Mouse (Mus musculus) hindlimb bud, embryonic 11.5 days (tissue): ENCODE data around the gene St6galnac5.
A peak's percentile ranks its signal among the peaks of the same experiment; 100 is the strongest.

Source experiments
- DNase-seq: peaks from one replicate; pipeline ENCODE4 v3.0.0-alpha.2; 2012; ENCODE audit warnings: low read depth, low spot score; ENCODE audit errors: extremely low spot score

The St6galnac5 gene

GRCm38 (mm10) chr3:152981988-152982387 is at the start of gene St6galnac5:
TSS of gene St6galnac5 (minus strand) at chr3:152982246.
- no peak for DNase-seq

DNA sequence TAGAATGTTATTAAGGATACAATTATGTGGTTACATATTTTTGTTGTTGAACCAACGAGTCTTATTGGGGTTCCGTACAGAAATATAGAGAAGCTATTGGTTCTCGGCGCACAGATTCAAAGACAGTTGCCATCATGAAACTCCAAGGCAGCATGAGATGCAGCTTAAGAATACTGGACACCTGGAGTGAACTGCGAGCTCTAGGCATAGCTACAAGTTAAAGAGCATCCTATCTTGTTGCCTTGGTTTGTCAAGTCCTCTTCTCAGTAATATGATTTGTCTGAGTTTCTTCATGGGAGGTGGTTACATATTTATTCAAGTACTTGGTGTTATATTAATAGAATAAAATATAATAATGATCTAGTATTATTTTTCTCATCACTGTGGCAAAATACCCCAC is 48.7 kb upstream of the St6galnac5 start:
- no peak for DNase-seq

- DNase-seq, result no peak
These were observed 42.0 kb upstream of the St6galnac5 start for GRCm38 (mm10) chr3:153024016-153024415.

GRCm38 (mm10) chr3:153018051-153018450 is 36.0 kb upstream of the St6galnac5 start:
- DNase-seq, result no peak

GRCm38 (mm10) chr3:153016355-153016754 is 34.3 kb upstream of the St6galnac5 start:
- DNase-seq, result no peak

GRCm38 (mm10) chr3:153006893-153007292 is 24.8 kb upstream of the St6galnac5 start:
- no peak for DNase-seq

DNA sequence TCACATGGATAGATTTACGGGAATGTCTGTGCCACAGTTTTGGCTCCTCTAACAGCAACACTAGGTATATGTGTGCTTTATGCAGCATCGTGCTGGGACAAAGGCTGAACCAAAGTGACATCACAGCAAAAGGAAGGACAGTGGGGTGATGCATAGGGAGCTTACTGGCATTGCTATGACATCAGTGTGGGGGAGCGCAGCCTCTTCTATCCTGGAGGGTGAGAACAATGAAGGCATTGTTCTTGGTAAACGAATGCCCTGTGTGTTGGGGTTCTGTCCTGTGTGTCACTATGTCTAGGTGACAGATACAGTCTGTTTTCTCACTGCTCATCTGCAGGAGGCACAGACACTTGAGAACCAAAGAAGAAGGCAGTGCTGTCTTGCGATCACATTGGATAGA is 16.9 kb upstream of the St6galnac5 start:
- DNase-seq, result no peak

DNA sequence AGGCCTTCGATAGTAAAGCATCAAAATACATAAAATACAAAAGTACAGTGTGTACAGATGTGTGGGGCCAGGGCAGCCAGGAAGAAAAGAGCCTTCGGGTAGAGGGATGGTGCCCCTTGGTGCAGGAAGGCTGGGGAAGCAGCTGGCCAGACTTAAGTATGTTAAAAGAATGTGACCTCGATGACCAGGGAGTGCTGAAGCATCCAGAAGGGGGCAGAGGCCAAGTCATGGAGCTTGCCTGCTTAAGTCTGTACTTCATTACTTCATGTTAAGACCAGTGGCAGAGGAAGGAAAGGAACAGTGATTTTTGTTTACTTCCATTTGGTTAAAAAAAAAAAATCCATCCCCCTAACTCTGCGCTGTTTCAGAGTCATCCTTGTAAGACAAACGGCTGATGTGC is 16.1 kb upstream of the St6galnac5 start:
- DNase-seq, result no peak

DNA sequence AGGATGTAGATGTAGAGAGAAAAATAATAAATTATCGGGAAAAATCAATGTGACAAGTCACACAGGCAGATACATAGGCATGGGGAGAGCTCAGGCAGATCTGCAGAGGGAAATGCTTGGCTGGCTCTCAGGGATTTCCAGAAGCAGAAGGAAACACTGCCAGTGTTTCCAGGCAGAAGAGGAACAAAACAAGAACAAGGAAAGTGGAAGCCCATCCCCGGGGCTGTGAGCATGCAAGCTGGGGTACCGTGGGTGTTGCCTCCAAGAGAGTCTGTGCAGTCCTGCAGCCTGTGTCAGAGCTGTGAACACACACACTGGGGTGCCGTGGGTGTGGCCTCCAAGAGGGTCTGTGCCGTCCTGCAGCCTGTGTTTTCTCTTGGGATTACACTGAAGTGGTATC is 11.6 kb upstream of the St6galnac5 start:
- no peak for DNase-seq

DNA sequence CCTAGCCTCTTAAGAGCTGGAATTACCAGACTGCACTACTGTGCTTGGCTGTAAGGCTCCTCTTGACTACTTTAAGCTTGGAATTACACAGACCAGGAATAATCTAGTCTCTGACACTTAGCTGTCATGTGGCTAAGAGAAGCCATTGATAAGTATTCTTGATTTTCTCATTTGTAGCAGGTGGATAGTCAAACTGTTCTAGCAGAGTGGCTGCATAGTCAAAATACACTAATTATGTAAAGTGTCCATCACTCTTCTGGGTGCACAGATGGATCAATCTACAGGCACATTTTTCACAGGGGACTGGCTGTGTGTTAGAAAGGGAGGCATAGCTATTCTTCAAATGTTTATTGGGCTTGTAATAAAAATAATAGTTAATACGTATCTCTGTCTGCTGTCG is 8.7 kb upstream of the St6galnac5 start:
- DNase-seq, result no peak

- no peak for DNase-seq
These were observed 770 bp downstream of the St6galnac5 start for GRCm38 (mm10) chr3:152980978-152981974.

DNA sequence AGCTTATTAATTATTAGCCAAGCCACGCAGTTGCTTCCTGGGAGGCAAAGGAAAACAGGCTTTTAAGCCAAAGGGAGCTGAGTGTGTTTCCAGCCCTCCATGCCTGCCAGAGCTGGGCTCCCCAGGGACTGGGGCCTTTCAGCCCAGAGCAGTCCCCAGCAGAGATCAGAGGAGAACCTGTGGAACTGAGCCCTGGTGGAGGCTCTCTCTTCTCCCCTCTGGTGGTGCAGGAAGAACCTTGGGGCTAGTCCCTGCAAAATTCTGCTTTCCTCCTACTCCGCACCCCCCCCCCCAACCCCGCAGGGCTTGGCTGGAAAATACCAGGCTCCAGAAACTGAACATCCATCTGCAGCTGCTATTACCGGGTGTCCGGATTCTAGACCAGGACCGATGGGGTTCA is 1.6 kb downstream of the St6galnac5 start:
- no peak for DNase-seq

- DNase-seq, result no peak
These were observed 2.5 kb downstream of the St6galnac5 start for GRCm38 (mm10) chr3:152979481-152980092.

GRCm38 (mm10) chr3:152971373-152971772 is 10.7 kb downstream of the St6galnac5 start:
- DNase-seq, result no peak

DNA sequence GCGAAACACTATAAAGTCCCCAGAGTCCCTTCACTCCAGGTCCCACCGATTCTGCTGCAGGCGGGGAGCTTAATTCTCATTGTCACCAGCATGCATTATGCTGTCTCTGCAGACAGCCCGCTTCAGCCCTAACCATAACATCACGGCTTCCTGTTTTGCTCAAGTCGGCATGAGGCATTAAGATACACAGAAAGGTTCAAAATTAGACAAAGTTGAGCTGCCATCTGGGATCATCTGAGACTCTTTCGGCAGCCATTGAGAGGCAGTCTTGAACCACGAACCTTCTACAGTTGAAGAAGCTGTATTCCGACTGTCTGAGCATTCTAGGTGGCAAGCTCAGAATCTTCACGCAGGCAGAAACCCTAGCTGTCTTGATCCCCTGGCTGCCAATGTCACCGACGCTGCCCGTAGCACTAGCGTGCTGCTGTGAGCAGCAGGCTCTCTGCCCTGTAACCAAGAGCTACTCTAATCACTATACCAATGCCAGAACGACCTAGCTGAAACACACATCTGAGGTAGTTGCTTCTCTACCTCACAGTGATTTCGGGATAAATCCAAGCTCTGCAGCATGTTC is 12.2 kb downstream of the St6galnac5 start:
- no peak for DNase-seq

DNA sequence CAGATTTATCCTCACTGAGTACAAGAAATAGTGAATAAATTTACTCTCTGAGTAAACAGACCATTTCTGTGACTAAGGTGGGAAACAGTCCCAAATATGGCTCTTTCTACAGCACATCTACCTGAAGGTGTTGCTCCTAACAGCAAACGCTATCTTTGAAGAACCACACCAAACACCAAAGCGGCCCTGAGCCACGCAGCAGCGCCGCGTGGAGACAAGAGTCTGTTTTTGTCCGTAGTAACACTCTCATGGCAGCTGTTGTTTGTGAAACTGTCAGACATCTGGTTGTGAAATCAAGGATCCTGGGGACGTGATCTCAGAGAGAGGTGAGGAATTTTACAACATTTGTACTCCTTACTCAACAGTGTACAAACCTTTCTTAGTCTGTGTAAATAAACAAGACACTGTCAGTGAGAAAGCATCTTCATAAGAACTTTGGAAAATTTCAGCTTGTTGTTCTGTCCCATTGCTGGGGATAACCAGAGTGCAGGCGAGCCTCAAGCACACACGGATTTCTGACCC is 20.1 kb downstream of the St6galnac5 start:
- DNase-seq, result no peak

- DNase-seq, result peak; percentile 50
These were observed 23.5 kb downstream of the St6galnac5 start for GRCm38 (mm10) chr3:152958358-152959150.

DNA sequence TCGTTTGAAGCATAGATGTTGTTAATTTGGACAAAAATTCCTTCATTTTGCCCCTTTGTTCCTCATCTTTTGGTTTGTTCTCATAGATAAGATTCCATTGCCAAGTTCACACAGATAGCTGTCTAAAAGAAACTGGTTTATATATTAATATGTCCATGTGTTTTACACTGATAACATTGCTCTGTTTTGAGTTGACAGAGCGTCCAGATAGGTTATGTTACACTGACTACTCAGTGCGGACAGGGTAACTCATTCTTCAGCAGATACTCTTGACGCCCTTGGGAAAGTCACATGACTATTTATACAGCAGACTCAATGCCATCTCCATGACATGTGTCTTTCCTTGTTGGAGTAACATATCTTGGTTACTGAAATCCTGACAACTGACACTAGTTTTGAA is 25.3 kb downstream of the St6galnac5 start:
- no peak for DNase-seq

DNA sequence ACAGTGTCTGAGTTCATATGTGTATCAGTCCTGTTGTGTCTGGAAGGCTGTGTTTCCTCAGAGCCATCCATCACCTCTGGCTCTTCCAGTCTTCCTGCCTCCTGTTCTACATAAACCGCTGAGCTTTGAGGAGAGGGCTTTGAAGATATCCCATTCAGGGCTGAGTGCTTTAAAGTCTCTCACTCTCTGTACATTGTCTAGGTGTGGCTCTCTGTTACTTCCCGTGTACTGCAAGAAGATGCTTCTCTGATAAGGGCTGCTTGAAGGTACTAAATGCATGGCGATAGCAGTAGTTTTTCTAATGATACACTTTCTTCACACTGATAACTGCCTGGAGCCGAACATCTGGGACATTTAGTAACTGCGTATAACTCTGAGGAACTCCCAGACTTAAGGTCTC is 26.0 kb downstream of the St6galnac5 start:
- no peak for DNase-seq

- no peak for DNase-seq
These were observed 30.2 kb downstream of the St6galnac5 start for GRCm38 (mm10) chr3:152951634-152952545.
